Mouse (Mus musculus) forebrain, embryonic 13.5 days (tissue): ENCODE data around the gene Fam69b. TPM values are rescaled to one million over a fixed set of nuclear protein-coding genes. Genes with fewer than 3 reads are reported as not detected.

Experiments used
- ATAC-seq: fragments of 200-750 bp; cut with Nextera tagmentation; 2 replicates; pipeline ENCODE4 v1.8.0; 2017
- H3K27ac ChIP-seq: fragments of 300-500 bp; sonication (generic); 2 replicates; pipeline ENCODE4 v1.5.1; 2015; ENCODE audit warnings: inconsistent platforms, mild to moderate bottlenecking, moderate library complexity
- H3K27me3 ChIP-seq: fragments of 300-500 bp; sonication (generic); 2 replicates; pipeline ENCODE4 v1.6.1; 2015; ENCODE audit warnings: mild to moderate bottlenecking, inconsistent platforms
- H3K36me3 ChIP-seq: fragments of 300-500 bp; sonication (generic); 2 replicates; pipeline ENCODE4 v1.6.1; 2015; ENCODE audit warnings: mild to moderate bottlenecking, inconsistent platforms; ENCODE audit not compliant: poor library complexity, severe bottlenecking
- H3K4me1 ChIP-seq: fragments of 300-500 bp; sonication (generic); 2 replicates; pipeline ENCODE4 v1.6.1; 2015; ENCODE audit warnings: inconsistent platforms
- H3K4me2 ChIP-seq: fragments of 300-500 bp; sonication (generic); 2 replicates; pipeline ENCODE4 v1.6.1; 2015; ENCODE audit warnings: inconsistent platforms, mild to moderate bottlenecking, moderate library complexity
- H3K4me3 ChIP-seq: fragments of 300-500 bp; sonication (generic); 2 replicates; pipeline ENCODE4 v1.5.1; 2015; ENCODE audit warnings: mild to moderate bottlenecking, inconsistent platforms
- H3K9ac ChIP-seq: fragments of 300-500 bp; sonication (generic); 2 replicates; pipeline ENCODE4 v1.6.1; 2015; ENCODE audit warnings: mild to moderate bottlenecking, inconsistent platforms
- H3K9me3 ChIP-seq: fragments of 300-500 bp; sonication (generic); replicated peaks from 2 replicates; pipeline ENCODE4 v1.6.1; 2016; ENCODE audit warnings: inconsistent platforms
- WGBS: fragments of 180-500 bp; shearing (Covaris S2); methylation state at CpG from one replicate; pipeline ENCODE4 v1.1.7; 2015; 5-methylcytosine and 5-hydroxymethylcytosine counted together
- polyA plus RNA-seq: library from polyadenylated mRNA; unstranded; fragments of >200 nt; fragmentation: Nextera tagmentation; extraction: Ambion mirVana; gene quantifications from 2 replicates; pipeline ENCODE4 v1.2.1, GENCODE M21; 2015

The Fam69b gene
- 81.9 and 89.4 TPM in 2 replicates for polyA plus RNA-seq

DNA sequence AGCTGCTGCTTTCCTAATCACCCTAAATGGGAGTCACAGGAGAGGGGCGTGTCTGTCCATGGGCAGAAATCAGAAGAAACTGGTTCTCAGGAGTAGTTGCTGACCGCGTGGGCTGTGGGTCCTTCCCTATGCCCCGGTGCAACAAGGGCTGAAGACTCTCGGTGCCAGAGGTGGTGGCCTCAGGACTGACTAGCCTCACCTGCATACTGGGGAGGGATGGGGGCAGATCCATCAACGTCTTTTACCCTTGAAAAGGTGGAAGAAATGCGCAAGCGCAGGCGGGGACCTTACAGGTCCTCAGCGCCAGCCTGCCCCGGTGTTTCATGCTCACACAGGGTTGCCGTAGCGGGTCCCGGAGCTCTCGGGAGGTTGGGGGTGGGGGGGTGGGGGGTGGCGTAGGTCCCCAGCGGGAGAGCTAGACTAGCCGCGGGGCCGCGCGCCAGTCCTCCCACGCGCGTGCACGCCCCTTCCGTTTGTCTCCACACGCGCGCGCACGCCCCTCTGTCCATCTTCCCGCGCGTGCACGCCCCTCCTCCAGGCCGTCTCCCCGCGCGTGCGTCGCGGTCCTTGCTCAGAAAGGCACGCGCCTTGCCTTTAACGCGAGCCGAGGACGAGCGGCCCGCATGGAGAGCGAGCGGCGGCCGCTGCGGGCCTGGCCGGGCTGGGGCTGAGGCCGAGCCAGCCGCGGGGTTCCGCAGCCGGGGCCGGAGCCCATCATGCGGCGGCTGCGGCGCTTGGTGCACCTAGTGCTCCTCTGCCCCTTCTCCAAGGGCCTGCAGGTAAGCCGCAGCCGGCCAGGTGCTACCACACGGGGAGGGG, at the start of gene Fam69b:
Fam69b (plus strand) TSS at position 537 of the 819 bp plus-strand sequence.
- Histone ChIP-seq H3K4me2 (peak within 1 kb of the TSS; percentile 86), H3K36me3 (peaks cover 4% of the 10 kb centered on the region; the same call in 1 of the 2 replicates), H3K4me3 (peak within 1 kb of the TSS; percentile 79), H3K27me3 (no peaks in the 10 kb centered on the region), H3K4me1 (peaks cover 43% of the 10 kb centered on the region), H3K9me3 (no peaks in the 10 kb centered on the region), H3K9ac (peak within 1 kb of the TSS; percentile 99), H3K27ac (peak within 1 kb of the TSS; percentile 82)
- ATAC-seq = peak; percentile 83
- under 1% methylated on average over 57 of the region's 70 CpGs for WGBS

DNA sequence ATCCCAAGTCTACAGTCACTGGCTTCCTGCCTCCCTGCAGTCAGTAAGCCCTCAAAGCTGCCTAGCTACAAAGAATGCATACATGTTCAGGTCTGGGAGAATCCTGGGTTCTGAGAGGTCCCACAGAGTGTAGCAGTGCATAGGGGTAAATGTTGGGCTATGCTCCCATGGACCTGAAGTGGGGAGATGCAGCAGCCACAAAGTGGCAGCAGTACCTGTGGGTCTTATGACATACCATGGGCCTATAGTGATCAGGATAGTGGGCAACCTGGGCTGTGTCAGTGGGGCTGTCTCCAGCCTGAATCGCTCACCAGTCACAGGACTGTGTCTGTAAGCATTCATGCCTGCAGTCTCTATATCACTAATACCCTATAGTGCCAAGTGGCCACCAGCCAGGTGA, 48.5 kb upstream of the Fam69b start, which contains the start of gene Egfl7:
Egfl7 (plus strand) TSS at position 301 of the 400 bp plus-strand sequence.
- Histone ChIP-seq H3K4me1 (peaks cover 10% of the 10 kb centered on the region; the same call in 1 of the 2 replicates), H3K27me3 (no peaks in the 10 kb centered on the region), H3K4me2 (no peak within 1 kb of the TSS), H3K36me3 (no peaks in the 10 kb centered on the region), H3K4me3 (no peak within 1 kb of the TSS), H3K27ac (no peak within 1 kb of the TSS), H3K9ac (no peak within 1 kb of the TSS), H3K9me3 (no peaks in the 10 kb centered on the region)
- no peak for ATAC-seq
- WGBS = 100% methylated on average over 1 of the region's 1 CpGs

DNA sequence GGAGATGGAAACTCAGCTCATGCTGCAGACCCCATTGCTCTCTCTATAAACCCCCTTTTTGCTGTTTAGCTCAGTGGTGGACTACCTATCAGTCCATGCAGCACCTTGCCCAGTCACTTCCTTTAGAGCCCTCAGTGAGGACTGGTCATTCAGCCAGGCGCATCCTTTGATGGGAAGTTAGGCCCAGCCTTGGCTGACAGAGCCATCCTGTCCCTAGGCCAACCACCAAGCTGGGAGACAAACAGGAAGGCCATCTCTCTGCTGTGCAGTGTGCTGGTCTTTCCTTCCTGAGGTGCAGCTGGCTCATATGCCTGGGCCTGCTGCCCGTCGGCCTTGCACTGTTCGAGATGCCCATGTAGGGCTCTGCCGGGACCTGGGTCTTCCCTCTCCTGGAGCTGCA, 47.5 kb upstream of the Fam69b start:
- H3K4me2 ChIP-seq = no peak overlapping the region
- H3K4me1 ChIP-seq = peaks cover 10% of the 10 kb centered on the region; the same call in 1 of the 2 replicates
- no peak overlapping the region for H3K9ac ChIP-seq
- H3K36me3 ChIP-seq = no peaks in the 10 kb centered on the region
- no peak for ATAC-seq
- H3K4me3 ChIP-seq = no peak overlapping the region
- WGBS = 85% methylated on average over 5 of the region's 5 CpGs
- H3K27me3 ChIP-seq = no peaks in the 10 kb centered on the region
- H3K27ac ChIP-seq = no peak overlapping the region
- no peaks in the 10 kb centered on the region for H3K9me3 ChIP-seq

DNA sequence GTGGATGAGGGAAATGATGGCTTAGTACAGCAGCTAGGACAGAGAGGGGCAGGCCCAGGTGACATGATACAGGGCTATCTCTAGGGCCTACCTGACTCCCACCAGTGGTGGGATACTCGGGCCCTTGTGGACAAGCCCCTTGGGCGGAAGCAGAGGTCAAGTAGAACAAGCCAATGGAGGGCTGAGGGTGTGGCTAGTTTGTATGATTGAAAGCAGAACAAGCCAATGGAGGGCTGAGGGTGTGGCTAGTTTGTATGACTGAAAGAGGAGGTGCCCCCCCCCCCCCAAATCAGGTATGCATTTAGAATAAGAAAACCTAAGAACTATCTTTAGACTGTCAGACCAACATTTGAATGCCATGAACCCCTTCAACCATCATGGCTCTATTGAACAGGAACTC, 46.1 kb upstream of the Fam69b start:
- H3K36me3 ChIP-seq = no peaks in the 10 kb centered on the region
- 54% methylated on average over 2 of the region's 2 CpGs for WGBS

DNA sequence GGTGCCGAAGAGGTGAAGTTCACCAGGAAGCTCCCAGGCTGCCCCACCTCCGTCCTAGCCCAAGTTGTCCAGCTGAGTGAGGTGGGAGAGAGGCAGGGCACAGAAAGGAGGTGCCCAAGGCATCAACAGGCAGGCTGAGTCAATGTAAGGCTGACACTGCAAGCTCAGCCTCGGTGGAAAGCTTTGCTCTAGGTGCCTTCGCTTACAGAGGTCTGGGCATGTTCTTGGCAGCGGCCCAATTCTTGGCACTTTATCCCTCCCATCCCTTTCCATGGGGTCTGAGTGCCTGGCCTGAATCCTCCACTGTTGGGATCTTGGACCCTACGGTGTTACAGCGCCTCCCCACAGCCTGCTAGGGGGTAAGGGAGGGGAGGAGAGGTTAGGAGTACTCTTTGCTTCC, 45.5 kb upstream of the Fam69b start:
- H3K27me3 ChIP-seq = no peaks in the 10 kb centered on the region
- peaks cover 19% of the 10 kb centered on the region; the same call in 1 of the 2 replicates for H3K4me1 ChIP-seq
- no peak overlapping the region for H3K4me2 ChIP-seq
- H3K4me3 ChIP-seq = no peak overlapping the region
- WGBS = 71% methylated on average over 7 of the region's 7 CpGs
- H3K27ac ChIP-seq = peak overlapping the region; percentile 35
- H3K36me3 ChIP-seq = no peaks in the 10 kb centered on the region
- no peaks in the 10 kb centered on the region for H3K9me3 ChIP-seq
- H3K9ac ChIP-seq = no peak overlapping the region
- no peak for ATAC-seq

More for the DNA sequence above, 46.1 kb upstream of the Fam69b start:
- ATAC-seq = no peak
- Histone ChIP-seq H3K9me3 (no peaks in the 10 kb centered on the region), H3K27me3 (no peaks in the 10 kb centered on the region), H3K4me3 (no peak overlapping the region), H3K4me2 (no peak overlapping the region), H3K27ac (no peak overlapping the region), H3K4me1 (peaks cover 19% of the 10 kb centered on the region; the same call in 1 of the 2 replicates), H3K9ac (no peak overlapping the region)

DNA sequence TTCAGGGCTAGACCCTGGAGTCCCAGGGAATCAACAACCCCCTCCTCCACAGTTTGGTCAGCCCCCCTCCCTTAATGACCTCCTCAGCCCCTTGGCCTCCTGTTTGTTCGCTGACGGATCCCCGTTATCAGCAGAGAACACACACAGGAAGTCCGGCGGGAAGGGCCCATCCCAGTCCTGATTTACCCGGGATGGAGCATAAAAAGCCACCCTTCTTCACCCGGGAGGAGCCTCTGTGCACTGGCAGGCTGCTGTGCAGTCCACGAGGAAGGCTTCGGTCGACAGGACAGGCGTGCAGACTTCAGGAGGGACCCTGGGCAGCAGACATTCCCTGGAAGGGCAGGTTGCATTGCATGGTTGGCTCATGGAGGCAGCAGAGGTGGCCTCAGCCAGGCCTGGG, 44.6 kb upstream of the Fam69b start:
- no peak overlapping the region for H3K27ac ChIP-seq
- no peak overlapping the region for H3K4me3 ChIP-seq
- H3K9ac ChIP-seq = no peak overlapping the region
- H3K4me1 ChIP-seq = peaks cover 15% of the 10 kb centered on the region; the same call in 1 of the 2 replicates
- no peaks in the 10 kb centered on the region for H3K36me3 ChIP-seq
- H3K27me3 ChIP-seq = no peaks in the 10 kb centered on the region
- H3K9me3 ChIP-seq = no peaks in the 10 kb centered on the region
- H3K4me2 ChIP-seq = no peak overlapping the region
- ATAC-seq = no peak
- 71% methylated on average over 11 of the region's 11 CpGs for WGBS

DNA sequence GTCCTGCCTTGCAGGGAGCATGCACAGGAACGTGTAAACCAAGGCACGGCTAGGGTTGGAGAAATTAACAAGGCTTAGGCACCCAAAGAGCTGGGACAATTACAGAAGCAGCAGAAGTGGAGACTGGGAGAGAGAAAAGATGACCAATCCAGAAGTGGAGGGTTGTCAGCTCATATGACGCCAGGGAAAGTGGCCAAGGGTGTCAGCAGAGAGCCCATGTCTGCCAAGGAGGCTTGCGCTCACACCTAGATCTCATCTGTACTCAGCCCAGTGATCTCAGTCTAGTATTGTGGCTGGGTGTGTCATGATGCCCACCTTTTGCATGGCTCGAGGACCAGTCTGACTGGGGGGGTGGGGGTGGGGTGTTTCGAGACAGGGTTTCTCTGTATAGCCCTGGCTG, 42.5 kb upstream of the Fam69b start:
- Histone ChIP-seq H3K4me1 (peaks cover 15% of the 10 kb centered on the region; the same call in 1 of the 2 replicates), H3K9me3 (no peaks in the 10 kb centered on the region), H3K27ac (peak overlapping the region; percentile 19; the same call in 1 of the 2 replicates), H3K4me2 (no peak overlapping the region), H3K36me3 (no peaks in the 10 kb centered on the region), H3K4me3 (peak overlapping the region; percentile 55), H3K9ac (0 out of 2 replicates have a peak overlapping the region, but pooled peaks have one; percentile 18), H3K27me3 (no peaks in the 10 kb centered on the region)
- 68% methylated on average over 6 of the region's 6 CpGs for WGBS
- ATAC-seq = no peak

DNA sequence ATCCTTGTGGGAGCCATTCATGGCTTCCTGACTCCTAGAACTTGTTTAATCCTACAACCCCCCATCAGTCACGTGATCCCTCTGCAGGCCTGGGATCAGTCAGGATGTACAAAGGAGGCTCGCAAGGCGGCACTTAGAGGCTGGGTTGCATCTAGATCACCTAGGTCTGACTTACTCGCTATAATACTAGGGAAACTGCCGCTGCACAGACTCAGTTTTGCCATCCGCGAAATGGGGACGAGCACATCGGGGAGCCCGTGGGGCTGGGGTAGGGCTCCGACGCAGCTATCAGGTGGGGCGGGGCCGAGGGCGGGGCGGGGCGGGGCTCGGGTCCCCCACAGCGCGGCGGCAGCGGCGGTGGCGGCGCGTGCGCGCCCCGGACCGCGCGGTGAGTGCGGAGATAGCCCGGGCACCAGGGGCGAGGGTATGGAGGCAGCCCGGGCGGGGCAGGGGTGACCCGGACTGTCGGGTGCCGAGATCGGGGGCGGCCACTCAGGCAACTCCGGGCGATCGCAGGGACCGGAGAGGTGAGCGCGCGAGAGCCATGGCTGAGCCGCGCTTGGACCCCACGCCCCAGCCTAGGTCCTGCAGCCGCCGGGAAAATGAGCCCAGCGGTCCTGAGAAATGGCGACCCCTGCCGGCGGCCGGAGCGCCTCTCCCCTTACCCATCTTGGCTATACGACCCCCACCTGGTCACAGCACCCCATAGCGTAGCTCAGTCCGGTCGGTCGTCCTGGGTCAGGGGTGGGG, 41.8 kb upstream of the Fam69b start, which contains the start of gene Gm20532:
Gm20532 (plus strand) TSS at position 346 of the 750 bp plus-strand sequence.
- H3K4me3 ChIP-seq = peak within 1 kb of the TSS; percentile 55

DNA sequence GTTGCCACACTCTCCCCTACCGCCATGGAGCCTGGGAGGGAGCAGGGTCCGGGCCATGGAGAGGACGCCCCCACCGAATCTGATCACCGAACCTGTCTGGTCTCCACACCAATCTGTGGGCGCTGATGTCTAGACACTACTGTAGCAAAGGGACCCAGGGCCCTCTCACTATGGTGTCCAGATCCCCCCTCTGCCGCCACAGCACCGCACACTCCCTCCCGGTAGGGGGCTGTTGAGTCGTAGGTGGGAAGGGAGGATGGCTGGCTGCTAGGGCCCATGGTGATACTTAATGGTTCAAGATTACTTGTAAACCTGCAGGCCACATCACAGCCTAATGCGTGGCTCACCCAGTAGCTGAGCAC, 41.2 kb upstream of the Fam69b start:
- H3K4me2 ChIP-seq = peak overlapping the region; percentile 73
- H3K4me1 ChIP-seq = peaks cover 15% of the 10 kb centered on the region; the same call in 1 of the 2 replicates
- 6% methylated on average over 11 of the region's 11 CpGs for WGBS
- peak overlapping the region; percentile 72 for H3K9ac ChIP-seq
- peak overlapping the region; percentile 16; the same call in 1 of the 2 replicates for H3K27ac ChIP-seq
- no peaks in the 10 kb centered on the region for H3K9me3 ChIP-seq
- H3K4me3 ChIP-seq = peak overlapping the region; percentile 55
- no peaks in the 10 kb centered on the region for H3K27me3 ChIP-seq
- ATAC-seq = no peak
- no peaks in the 10 kb centered on the region for H3K36me3 ChIP-seq

More for the DNA sequence above, 41.8 kb upstream of the Fam69b start, which contains the start of gene Gm20532:
- Histone ChIP-seq H3K4me1 (peaks cover 15% of the 10 kb centered on the region; the same call in 1 of the 2 replicates), H3K27ac (peak within 1 kb of the TSS; percentile 31), H3K4me2 (peak within 1 kb of the TSS; percentile 73), H3K36me3 (no peaks in the 10 kb centered on the region), H3K9me3 (no peaks in the 10 kb centered on the region), H3K27me3 (no peaks in the 10 kb centered on the region), H3K9ac (peak within 1 kb of the TSS; percentile 72)
- under 1% methylated on average over 64 of the region's 65 CpGs for WGBS
- peak; percentile 83 for ATAC-seq

DNA sequence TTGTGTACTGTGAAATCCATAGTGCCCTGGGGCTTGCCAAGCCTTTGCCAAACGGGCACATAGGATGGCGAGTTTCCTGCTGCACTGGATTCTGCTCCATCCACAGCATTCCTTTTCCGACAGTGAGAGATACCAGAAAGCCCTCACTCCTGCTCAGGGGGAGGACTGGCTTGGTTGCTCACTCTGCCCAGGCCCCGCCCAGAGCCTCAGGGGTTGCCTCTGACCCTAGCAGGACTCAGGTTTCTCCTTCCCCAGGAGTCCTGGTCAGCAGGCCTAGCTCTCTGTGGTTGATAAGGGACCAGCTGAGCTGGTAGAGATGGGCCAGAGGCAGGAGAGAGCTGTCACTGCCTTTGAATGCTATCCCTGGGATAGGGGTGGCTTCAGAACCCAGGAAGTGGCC, 39.7 kb upstream of the Fam69b start:
- no peaks in the 10 kb centered on the region for H3K9me3 ChIP-seq
- no peaks in the 10 kb centered on the region for H3K27me3 ChIP-seq
- H3K4me1 ChIP-seq = peaks cover 9% of the 10 kb centered on the region; the same call in 1 of the 2 replicates
- no peaks in the 10 kb centered on the region for H3K36me3 ChIP-seq
- H3K9ac ChIP-seq = peak overlapping the region; percentile 16; the same call in 1 of the 2 replicates
- H3K4me2 ChIP-seq = 0 out of 2 replicates have a peak overlapping the region, but pooled peaks have one; percentile 18
- no peak overlapping the region for H3K27ac ChIP-seq
- no peak overlapping the region for H3K4me3 ChIP-seq
- 59% methylated on average over 4 of the region's 4 CpGs for WGBS
- ATAC-seq = no peak

DNA sequence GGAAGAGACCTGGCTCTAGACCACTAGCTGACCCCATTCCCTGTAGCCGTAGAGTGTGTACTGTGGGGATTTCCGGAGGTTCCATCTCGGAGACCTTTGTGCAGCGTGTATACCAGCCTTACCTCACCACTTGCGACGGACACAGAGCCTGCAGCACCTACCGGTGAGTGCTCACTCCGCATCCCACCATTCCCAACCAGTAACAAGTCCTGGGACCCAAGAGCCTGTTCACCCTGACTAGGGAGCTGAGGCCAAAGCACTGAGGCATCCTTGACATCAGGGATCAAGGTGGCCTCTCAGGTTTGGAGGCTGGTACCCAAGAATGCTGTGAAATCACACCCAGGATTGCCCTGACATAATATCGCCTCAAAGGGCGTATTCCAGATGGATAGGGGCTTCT, 39.0 kb upstream of the Fam69b start:
- 89% methylated on average over 10 of the region's 10 CpGs for WGBS
- Histone ChIP-seq H3K4me1 (peaks cover 9% of the 10 kb centered on the region; the same call in 1 of the 2 replicates), H3K27ac (no peak overlapping the region), H3K36me3 (no peaks in the 10 kb centered on the region), H3K9me3 (no peaks in the 10 kb centered on the region), H3K4me3 (no peak overlapping the region), H3K27me3 (no peaks in the 10 kb centered on the region), H3K9ac (no peak overlapping the region), H3K4me2 (no peak overlapping the region; the same call in 1 of the 2 replicates)
- no peak for ATAC-seq
